Mouse (Mus musculus) E14TG2a.4 (cell line): ENCODE measurements at regions not wholly inside any gene's neighbourhood (a gene's known extent, or its start where the extent isn't known, plus 50 kb on each side); places are given as distances from the start of the nearest gene placed in this dataset.

Experiments
- CTCF ChIP-seq: conservative IDR thresholded peaks from 2 replicates; pipeline ENCODE4 v1.5.1; 2014; ENCODE audit warnings: low read length
- NANOG ChIP-seq: IDR thresholded peaks from 2 replicates; pipeline ENCODE4 v1.6.1; 2014; ENCODE audit warnings: borderline replicate concordance, low read length, mixed read lengths
- POU5F1 ChIP-seq: IDR thresholded peaks from 2 replicates; pipeline ENCODE4 v1.6.1; 2014; ENCODE audit warnings: low read length, borderline replicate concordance

GRCm38 (mm10) chr10:37314746-37315430, 176.2 kb upstream of the Marcks start:
- no peak for TF ChIP-seq CTCF
- TF ChIP-seq NANOG = no peak
- TF ChIP-seq POU5F1 = no peak
